17 mouse cellular contexts compared by ENCODE assay signal in the genomic region with DNA sequence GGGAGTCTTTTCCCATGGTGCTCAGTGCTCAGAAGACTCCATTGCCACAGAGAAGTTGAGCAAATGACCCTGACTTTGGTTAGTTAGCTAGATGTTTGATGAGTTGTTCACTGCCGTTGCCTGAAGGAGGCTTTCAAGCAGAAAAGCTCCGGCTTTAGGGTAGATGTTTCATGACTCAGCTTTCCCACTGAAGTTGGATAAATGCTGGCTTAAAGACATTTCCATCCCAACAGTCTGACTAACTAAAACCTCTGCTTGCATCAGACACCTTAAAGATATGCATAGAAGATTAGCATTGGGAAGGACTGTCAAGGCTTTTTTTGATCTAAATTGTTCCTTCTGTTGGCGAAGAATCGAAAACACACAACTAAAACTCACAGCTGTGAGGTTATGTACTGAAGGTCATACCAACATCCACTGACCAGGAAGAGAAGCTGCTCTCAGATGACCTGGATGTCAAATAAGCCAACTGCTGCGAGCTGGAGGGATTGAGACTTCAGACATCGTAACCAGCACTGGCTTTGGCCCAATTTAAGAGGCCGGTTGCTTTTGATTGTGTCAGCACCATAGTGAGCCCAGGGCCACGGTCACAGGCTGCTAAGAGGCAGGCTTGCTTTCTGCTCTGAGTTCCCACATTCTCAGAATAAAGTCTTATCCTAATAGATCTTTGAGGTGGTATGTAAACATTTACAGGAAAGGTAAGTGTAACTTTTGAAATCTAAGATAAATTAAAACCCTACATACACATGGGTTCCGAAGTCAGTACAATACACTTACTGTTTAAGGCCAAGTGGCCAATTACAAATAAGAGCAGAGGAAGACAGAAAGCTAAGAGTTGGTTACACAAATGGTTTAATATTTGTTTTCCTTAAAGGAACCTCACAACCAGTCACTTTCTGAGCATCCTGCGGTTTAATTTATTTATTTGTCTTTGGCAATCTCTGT.
DNase-seq lines count a peak whose midpoint lies in the region; ATAC-seq and TF ChIP-seq lines count a peak whose summit lies in the region.
"Had no signal": no experiment of that assay in that cellular context is flagged by ENCODE, and none has a peak within 500 bp of the region (broad histone marks: within the 10 kb centered on the region; RNA-seq: fewer than 3 reads in every experiment).

No protein-coding gene starts in this region.

- no peak for TF ChIP-seq CTCF in lung, postnatal 0 days (IDR thresholded peaks at IDR 0.05)

- no peak overlapping the region for H3K27ac ChIP-seq in lung, postnatal 0 days (ENCODE audit: low read length)
- H3K27ac ChIP-seq: gastrocnemius, adult 2 months; hindbrain, embryonic 14.5 days; midbrain, embryonic 12.5 days had no signal

- 37% methylated on average over 10 of the region's 10 CpGs for WGBS in lung, postnatal 0 days

- H3K4me3 ChIP-seq in lung, postnatal 0 days (ENCODE audit: low read depth, low read length) = no peak overlapping the region
- H3K4me3 ChIP-seq: gastrocnemius, adult 2 months; midbrain, embryonic 12.5 days; myocyte had no signal

- H3K36me3 ChIP-seq in lung, postnatal 0 days (ENCODE audit: insufficient read depth, low read length) = no peaks in the 10 kb centered on the region
- H3K36me3 ChIP-seq: midbrain, embryonic 12.5 days had no signal

- no peaks in the 10 kb centered on the region for H3K9me3 ChIP-seq in lung, postnatal 0 days (ENCODE audit: low read length)
- H3K9me3 ChIP-seq: midbrain, embryonic 12.5 days had no signal

- TF ChIP-seq EP300 in lung, postnatal 0 days (IDR thresholded peaks at IDR 0.05) = 0 out of 2 replicates have a peak, but pooled peaks have one; percentile 14

- peak; percentile 12 for DNase-seq in kidney, adult 11 months
- DNase-seq in kidney, adult 18-20 months = no peak
- peak; percentile 63 for DNase-seq in brain, adult 2 months (ENCODE audit: low read depth, low spot score)
- peak; percentile 39 for DNase-seq in cerebellum, adult 9-11 months
- peak; percentile 64 for DNase-seq in lung, postnatal 0 days (ENCODE audit: low spot score)
- no peak for DNase-seq in gastrocnemius, postnatal 25 days
- no peak for DNase-seq in ovary, adult 18-20 months (ENCODE audit: low spot score)
- DNase-seq: adrenal gland, adult 8-10 months; gastrocnemius, adult 2 months; liver; right cerebral cortex, postnatal 14 days; thymus, adult 18-20 months had no signal

- ATAC-seq in lung, postnatal 0 days = peak; percentile 87
- ATAC-seq: forebrain, embryonic 14.5 days; intestine, embryonic 16.5 days had no signal

- no peaks in the 10 kb centered on the region for H3K27me3 ChIP-seq in lung, postnatal 0 days (replicated peaks; ENCODE audit: insufficient read depth, low read length)
- H3K27me3 ChIP-seq: midbrain, embryonic 12.5 days had no signal

- H3K9ac ChIP-seq in lung, postnatal 0 days (replicated peaks; ENCODE audit: low read depth) = no peak overlapping the region
- H3K9ac ChIP-seq: hindbrain, embryonic 14.5 days; midbrain, embryonic 12.5 days had no signal

- H3K4me1 ChIP-seq in lung, postnatal 0 days (ENCODE audit: insufficient read depth, low read depth, low read length) = no peaks in the 10 kb centered on the region; the same call in 1 of the 2 replicates
- H3K4me1 ChIP-seq: midbrain, embryonic 12.5 days had no signal

- H3K4me2 ChIP-seq in lung, postnatal 0 days (replicated peaks; ENCODE audit: low read depth, low read length) = no peak overlapping the region
- H3K4me2 ChIP-seq: hindbrain, embryonic 14.5 days; midbrain, embryonic 12.5 days had no signal

Comparison
In these comparisons a context has a peak if more than half of its experiments do, and no peak if none do; other contexts are left out.
1. DNase-seq: peak in kidney, adult 11 months (single experiment), brain, adult 2 months (single experiment), cerebellum, adult 9-11 months (single experiment) and lung, postnatal 0 days (single experiment); none in kidney, adult 18-20 months (single experiment), gastrocnemius, postnatal 25 days (single experiment) and ovary, adult 18-20 months (single experiment).